Mouse (Mus musculus): ENCODE results near the gene 1700040F15Rik. TPM values are rescaled to one million over a fixed set of nuclear protein-coding genes. Genes with fewer than 3 reads are reported as not detected.
"Not testable (repeated sequence)": the region's sequence is repeated elsewhere in the genome, so short reads cannot be mapped to it uniquely, and the experiment has no call there.

Gene 1700040F15Rik
- not detected for total RNA-seq (2022)

DNA sequence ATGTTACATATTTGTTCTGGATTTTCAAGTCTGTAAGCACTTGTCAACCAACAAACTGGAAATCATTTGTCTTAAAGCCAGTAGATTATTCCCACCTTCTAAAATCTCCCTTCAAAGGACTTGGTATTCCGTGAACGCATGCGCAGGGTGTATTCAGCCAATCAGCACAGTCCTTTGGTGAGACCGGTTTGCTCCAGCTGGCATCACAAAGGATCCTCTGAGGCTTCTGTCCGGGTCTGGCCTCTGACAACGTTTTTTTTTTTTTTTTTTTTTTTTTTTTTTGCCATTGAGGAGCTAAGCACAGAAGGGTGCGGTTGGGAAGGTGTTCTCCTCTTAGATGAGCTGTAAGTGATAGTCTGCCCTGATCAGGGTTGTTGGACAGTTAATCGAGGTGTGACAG, at the start of gene 1700040F15Rik:
Gene 1700040F15Rik (plus strand): TSS at position 301 of the 400 bp plus-strand sequence.
- DNase-seq (ENCODE audit: low spot score in 2 of 2), result not testable (repeated sequence)

Data from left cerebral cortex, adult 8-10 months (tissue).